Mouse (Mus musculus) embryo, embryonic 9.5 days (tissue): ENCODE data around the gene Me3.

ENCODE experiments used
- DNase-seq: peaks from one replicate; pipeline ENCODE4 v3.0.0-alpha.2; 2017; ENCODE audit errors: extremely low spot score

Me3 gene

DNA sequence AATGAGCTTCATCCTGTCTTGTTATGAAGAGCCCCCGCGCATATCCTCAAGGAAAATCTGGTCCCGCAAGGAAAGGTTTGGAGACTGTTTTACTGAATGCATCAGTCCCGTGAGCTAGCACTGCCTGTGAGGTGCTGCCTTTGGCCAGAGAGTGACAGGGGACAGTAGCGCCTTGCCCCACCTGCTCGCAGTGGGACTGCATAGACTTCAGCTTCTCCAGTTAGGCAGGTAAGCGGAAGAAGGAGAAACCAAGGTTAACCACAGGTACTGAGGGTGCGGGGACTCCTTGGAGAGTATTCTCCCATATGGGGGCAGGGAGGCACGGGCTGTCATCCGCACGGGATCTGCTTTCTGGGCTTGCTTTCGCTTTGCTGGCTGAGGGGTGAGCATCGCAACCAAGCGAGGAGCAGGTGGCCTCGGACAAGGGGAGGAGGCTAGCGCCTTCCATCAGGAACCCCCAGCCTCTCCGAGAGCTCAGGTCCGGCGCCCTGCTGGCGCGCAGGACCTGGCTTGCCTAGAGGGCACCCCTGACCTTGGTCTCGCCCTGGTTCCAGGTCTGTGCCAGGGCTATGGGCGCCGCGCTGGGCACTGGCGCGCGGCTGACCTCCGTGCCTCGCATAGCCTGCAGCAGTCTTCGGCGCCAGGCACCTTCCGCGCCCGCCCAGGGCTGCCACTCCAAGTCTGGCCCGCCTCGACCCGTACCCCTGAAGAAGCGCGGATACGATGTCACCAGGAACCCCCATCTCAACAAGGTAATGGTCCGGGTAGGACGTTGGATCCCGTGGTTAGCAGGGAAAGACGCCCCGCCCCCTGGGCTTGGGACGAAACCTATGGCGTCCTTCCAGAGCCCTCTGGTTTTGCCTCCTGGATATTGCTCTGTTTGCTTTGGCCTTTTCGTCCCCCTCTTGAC, at the start of gene Me3:
TSS of gene Me3 (plus strand) at position 51 of the 910 bp plus-strand sequence.
- DNase-seq = peak; percentile 56

- DNase-seq = no peak
These were observed 42.2 kb upstream of the Me3 start for GRCm38 (mm10) chr7:89590039-89590438.

DNA sequence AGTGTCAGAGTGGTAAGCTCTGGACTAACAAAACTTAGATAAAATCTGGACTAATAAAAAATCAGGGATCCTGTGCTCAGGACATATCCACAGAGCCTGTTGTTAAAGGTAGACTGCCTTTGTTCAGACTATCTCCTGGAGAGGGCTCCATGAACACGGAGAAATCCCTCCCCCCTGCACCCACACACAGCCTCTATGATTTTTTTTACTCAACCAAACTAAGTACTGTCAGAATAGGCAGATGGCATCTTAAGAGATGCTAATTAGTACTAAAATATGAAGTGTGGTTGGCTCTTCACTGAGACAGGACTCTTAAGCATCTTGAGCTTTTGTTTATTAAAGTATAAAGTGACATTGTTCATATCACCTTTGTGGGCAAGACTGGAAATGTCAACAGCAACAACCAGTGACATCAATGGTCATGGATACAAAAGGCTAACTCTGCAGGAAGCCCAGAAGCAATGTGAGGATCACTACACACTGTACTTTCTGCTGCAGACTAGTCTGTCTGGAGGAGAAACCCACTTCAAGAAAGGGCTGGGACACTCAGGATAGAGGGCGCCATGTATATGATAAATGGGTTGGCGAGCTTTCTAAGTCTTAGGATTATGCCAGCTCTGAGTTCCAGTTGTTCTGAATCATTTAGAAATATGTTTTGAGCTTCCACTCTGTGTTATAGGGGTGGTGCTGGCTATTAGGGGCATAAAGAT, 41.5 kb upstream of the Me3 start:
- DNase-seq = no peak

DNA sequence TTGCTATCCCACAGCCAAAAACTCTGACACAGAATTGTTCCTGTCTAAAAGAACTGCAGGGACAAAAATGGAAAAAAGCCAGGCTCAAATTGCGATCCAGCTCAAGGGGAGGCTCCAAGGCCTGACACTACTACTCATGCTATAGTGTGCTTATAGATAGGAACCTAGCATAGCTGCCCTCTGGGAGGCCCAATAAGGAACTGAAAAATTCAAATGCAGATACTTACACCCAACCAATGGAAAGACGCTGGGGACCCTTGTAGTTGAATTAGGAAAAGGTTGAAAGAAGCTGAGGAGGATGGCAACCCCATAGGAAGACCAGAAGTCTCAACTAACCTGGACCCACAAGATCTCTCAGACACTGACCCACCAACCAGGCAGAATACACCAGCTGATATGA, 36.4 kb upstream of the Me3 start:
- DNase-seq = no peak

- DNase-seq = no peak
These were observed 26.3 kb upstream of the Me3 start for GRCm38 (mm10) chr7:89605589-89606536.

DNA sequence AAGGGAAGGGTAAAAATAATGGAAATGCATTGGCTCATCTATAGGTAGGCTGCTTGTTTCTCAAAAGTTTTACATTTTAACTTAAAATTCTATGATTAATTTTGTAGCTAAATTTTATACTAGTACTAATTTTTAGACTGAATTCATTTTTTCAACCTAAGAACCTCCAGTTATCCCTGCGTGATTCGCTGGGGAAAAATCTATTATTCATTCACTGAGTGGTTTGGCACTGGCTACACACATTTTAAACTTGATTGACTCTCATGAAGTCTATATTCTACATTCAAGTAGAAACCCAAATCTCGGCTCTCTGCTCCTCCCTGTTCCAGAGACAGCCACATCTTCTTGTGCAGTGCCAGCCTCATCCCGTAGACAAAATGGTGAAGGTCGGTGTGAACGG, 24.9 kb upstream of the Me3 start:
- DNase-seq = no peak

DNA sequence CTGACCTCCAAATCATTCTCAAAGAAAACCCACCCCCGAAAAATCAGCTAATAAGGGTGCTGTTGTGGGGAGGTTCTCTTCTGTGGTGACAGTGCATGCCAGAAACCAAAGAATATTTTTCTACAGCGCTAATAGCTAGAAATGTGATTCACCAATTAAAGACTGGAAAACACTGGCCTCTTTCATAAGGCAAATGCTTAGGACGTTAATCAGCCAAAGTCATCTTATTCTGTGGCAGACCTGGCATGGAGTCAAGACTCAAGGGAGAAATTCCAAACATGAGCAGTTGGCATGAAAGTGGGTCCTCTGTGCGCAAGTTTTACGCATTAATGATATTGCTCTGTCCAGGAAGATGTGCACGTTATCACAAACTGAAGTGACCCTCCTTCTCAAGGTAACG, 21.0 kb upstream of the Me3 start:
- no peak for DNase-seq

DNA sequence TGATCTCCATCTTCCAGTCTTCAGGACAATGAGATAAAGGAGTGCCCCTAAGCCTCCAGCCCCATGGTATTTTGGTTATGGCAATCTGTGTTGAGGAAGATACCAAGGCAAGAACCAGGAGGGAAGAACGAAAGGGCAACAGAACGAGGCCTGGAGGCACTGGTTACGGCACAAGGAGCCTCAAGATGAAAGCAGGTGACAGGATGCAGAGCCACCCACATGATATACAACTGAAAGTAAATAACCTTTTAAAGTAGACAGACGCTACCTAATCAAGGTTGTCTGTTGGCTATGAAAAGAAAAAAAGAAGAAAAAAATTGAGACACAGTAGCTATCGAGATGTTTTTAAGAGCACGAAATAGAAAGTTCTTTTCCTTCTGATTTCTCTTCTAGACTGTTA, 16.0 kb upstream of the Me3 start:
- DNase-seq = no peak

DNA sequence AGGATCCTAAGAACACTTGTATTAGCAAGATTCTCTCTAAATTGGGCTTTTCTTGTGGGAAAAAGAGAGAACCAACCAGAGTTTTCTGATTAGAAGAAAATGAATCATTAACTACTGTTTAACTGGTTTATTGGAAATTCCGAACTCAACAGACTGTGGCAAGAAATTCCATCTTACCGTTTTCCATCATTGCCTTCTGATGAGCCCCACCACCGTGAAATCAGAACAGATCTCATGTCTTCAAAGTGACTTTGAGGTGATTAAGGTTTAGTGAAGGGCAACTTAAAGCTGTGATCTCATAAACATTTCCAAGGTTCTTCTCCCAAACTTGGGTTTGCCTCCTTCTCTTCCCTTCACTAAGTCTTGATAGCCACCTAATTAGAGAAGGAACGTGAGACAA, 8.9 kb upstream of the Me3 start:
- DNase-seq = no peak

DNA sequence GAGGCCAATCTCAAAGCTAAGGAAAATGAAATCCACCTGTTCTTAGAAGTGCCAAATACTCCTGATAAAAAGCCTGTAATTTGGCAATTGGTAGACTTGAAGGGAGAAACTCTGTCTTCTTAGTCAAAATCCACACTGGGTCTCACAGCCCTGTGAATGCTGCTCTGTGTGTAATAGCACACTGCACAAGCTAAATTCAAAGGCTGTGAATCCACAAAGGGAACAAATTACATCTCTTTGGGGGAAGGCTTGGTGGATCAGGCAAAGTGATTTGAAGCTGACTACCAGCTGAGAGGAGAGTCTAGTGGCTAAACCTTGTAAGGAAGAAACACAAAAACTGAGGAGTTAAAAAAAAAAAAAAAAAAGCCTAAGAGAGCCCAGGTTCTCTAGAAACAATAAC, 4.8 kb upstream of the Me3 start:
- peak; percentile 19 for DNase-seq

- peak; percentile 56 for DNase-seq
These were observed 4.2 kb upstream of the Me3 start for GRCm38 (mm10) chr7:89628006-89628405.

- DNase-seq = no peak
These were observed 3.2 kb upstream of the Me3 start for GRCm38 (mm10) chr7:89629006-89629405.

DNA sequence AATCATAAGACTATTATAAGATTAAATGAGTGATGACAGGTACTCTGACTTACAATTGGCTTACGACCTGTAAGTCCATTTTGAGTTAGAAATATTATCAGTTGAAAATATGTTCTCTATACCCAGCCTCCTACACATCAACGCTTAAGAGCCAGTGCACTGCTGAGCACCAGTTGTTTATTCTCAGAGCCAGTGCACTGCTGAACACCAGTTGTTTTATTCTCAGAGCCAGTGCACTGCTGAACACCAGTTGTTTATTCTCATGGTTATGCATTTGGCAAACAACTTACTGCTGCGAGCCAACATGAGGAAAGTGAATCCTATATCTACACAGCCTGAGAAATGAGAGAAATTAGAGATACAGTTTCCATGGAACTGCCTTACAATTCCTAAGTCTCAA, 2.3 kb upstream of the Me3 start:
- DNase-seq = no peak

- DNase-seq = no peak
These were observed 1.4 kb upstream of the Me3 start for GRCm38 (mm10) chr7:89630796-89631195.

DNA sequence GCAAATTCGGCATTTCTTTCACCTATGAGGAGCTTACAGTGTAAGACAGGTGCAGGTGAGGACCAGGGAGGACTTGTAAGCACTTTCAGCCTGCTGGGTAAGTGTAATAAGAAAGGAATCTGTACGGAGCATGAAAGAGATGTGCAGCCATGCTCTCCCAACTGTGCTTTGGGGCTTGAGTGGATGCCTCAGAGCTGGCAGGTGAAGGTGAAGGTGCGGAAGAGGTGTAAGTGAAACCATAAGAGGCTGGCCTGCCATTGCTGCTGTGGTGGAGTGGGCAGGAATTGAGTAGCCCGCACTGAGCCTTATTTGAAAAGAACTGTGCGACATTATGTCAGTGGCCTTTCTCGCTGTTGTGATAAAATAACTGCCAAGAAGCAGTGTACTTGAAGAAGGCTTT, 8.3 kb downstream of the Me3 start:
- no peak for DNase-seq

DNA sequence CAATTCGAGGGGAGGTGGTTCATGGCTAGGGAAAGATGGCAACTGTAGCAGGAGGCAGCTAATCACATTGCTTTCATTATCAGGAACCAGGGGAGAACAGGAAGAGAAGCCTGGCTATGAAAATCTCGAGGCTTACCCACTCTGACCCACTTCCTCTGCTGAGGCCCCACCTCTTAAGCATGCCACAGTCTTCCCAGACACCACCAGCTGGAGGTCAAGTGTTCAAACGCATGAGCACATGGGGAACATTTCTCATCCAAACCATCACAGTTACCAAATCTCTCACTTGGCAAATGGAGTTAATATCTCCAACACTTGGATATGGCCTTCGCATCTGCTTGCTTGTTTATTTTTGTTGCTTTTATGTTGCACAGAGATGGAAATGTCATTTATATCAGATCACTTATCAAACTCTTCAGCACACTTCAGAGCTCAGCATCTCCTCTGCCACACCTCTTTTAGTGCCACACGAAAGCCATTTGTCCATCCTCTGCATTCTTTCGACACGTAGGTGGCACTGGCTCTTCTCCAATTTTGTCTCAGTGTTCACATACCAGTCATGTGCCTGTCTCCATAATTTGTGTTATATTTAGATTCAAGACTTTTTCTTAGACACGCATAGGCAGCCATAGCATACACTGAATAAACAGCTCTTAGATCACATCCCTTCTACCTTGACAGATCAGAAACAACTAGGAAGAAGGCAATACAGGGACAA, 8.9 kb downstream of the Me3 start:
- DNase-seq = no peak

DNA sequence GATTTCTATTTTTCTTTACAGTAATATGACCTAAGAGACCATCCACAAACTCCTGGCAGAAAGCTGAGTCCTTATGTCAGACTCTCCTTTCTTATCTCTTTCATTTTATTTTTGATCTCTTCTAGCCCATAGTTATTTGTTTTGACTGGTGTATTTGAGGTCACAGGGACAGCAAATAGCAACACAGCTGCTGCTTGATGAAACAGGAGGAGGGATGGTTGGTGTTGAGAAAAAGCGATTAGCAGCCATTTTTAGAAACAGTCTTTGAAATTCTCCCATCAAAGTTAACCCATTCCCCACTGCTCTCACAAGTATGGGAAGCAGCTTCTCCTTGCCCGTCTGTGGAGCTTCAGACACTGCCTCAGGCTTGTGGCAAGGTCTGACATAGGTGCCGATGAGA, 12.8 kb downstream of the Me3 start:
- DNase-seq = no peak

- DNase-seq = no peak
These were observed 15.7 kb downstream of the Me3 start for GRCm38 (mm10) chr7:89647864-89648263.

GRCm38 (mm10) chr7:89657183-89657582, 25.0 kb downstream of the Me3 start:
- no peak for DNase-seq

DNA sequence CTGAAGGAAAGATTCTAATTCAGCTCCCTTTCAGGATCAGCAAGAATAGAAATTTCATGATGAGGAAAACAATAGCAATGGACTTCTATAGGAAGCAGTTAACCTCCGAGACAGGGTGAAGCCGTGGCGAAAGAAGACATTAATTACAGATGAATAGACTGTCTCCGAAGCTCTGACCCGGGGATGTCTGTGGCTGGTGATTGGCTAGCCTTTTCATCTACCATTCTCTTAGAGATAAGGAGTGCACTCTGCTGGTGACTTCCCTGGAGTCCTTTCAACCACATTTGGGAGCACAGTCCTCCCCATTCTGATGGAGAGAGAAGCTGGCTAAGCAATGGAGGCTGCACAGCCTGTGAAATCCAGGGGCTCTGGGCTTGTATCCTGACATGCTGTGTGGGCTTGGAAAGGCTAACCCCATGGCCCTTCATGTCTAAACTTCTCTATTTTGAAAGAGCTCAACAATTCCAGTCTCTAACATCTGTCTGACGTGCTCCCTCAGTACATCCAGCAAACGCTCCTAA, 25.6 kb downstream of the Me3 start:
- DNase-seq = peak; percentile 27

GRCm38 (mm10) chr7:89664197-89664596, 32.0 kb downstream of the Me3 start:
- no peak for DNase-seq
